Mouse (Mus musculus) layer of hippocampus, postnatal 14 days (tissue): ENCODE measurements around the gene Selenov. TPM values are rescaled to one million over a fixed set of nuclear protein-coding genes. Genes with fewer than 3 reads are reported as not detected.

Experiments used
- total RNA-seq, 2 experiments: library from RNA; stranded (reverse); gene quantifications; 2 replicates each; pipeline ENCODE4 v1.2.3; 2021

Selenov gene
- total RNA-seq, 2 experiments from 2014 or later, result 2.4 to 3.0 TPM

Other genes starting within 250 kb of the Selenov start
- gene Psmc4, start 241.1 kb downstream of the Selenov start, total RNA-seq, result 100 to 1,000 TPM; 121 to 126 TPM
- gene Fcgbp, start 219.9 kb downstream of the Selenov start, total RNA-seq, result 1 to 10 TPM; 1.3 to 2.2 TPM
- gene 9530053A07Rik, start 161.7 kb downstream of the Selenov start, total RNA-seq, result under 1 TPM; 0.05 to 0.12 TPM
- 10 to 100 TPM; 53.0 to 58.7 TPM for gene Fbl, start 121.5 kb downstream of the Selenov start, total RNA-seq
- gene Dyrk1b, start 111.7 kb downstream of the Selenov start, total RNA-seq, result 10 to 100 TPM; 37.5 to 43.5 TPM
- 10 to 100 TPM; 65.7 to 66.1 TPM for gene Eid2, start 23.3 kb downstream of the Selenov start, total RNA-seq
- 10 to 100 TPM; 40.5 to 41.4 TPM for gene Eid2b, start 13.4 kb downstream of the Selenov start, total RNA-seq
- gene Dll3, start 11.1 kb upstream of the Selenov start, total RNA-seq, result 1 to 10 TPM; 4.9 to 5.1 TPM
- gene Timm50, start 20.9 kb upstream of the Selenov start, total RNA-seq, result 10 to 100 TPM; 40.1 to 44.8 TPM
- gene Supt5, start 47.6 kb upstream of the Selenov start, total RNA-seq, result 100 to 1,000 TPM; 109 TPM
- gene Rps16, start 59.5 kb upstream of the Selenov start, total RNA-seq, result 100 to 1,000 TPM; 464 to 499 TPM
- 10 to 100 TPM; 11.6 to 12.3 TPM for gene Plekhg2, start 81.4 kb upstream of the Selenov start, total RNA-seq
- gene Zfp36, start 89.1 kb upstream of the Selenov start, total RNA-seq, result 1 to 10 TPM; 3.6 to 3.9 TPM
- gene Med29, start 101.5 kb upstream of the Selenov start, total RNA-seq, result 10 to 100 TPM; 19.3 to 20.1 TPM
- gene Paf1, start 101.8 kb upstream of the Selenov start, total RNA-seq, result 10 to 100 TPM; 73.5 to 74.2 TPM
- gene Gmfg, start 146.3 kb upstream of the Selenov start, total RNA-seq, result 1 to 10 TPM; 3.2 to 3.8 TPM
- gene Lrfn1, start 160.8 kb upstream of the Selenov start, total RNA-seq, result 10 to 100 TPM; 80.1 to 83.1 TPM
- not detected for gene Ifnl2, start 219.3 kb upstream of the Selenov start, total RNA-seq
- gene Ifnl3, start 231.7 kb upstream of the Selenov start, total RNA-seq, result not detected
- gene Sycn, start 249.7 kb upstream of the Selenov start, total RNA-seq, result not detected